Mouse (Mus musculus) bone marrow, adult 2 months (tissue): ENCODE results near the gene Caprin2.

Experiments used
- CTCF ChIP-seq: fragments of 200-500 bp; IDR thresholded peaks from 2 replicates; pipeline ENCODE4 v1.5.1; 2011; ENCODE audit warnings: low read length, control low read depth; ENCODE audit not compliant: control insufficient read depth, insufficient read depth
- POLR2A ChIP-seq: fragments of 200-500 bp; IDR thresholded peaks from 2 replicates; pipeline ENCODE4 v1.6.1; 2011; ENCODE audit warnings: low read depth, mild to moderate bottlenecking, control low read depth, low read length, borderline replicate concordance; ENCODE audit not compliant: control insufficient read depth

- TF ChIP-seq CTCF (no peak), POLR2A (no peak)
Observed at GRCm38 (mm10) chr6:148906958-148907357, 10.9 kb upstream of the Caprin2 start.
